Mouse (Mus musculus) neural tube, embryonic 15.5 days (tissue): ENCODE data around the gene Evi5. TPM values are rescaled to one million over a fixed set of nuclear protein-coding genes. Genes with fewer than 3 reads are reported as not detected.
A peak's percentile ranks its signal among the peaks of the same experiment; 100 is the strongest.

Experiments used
- ATAC-seq: fragments of 200-750 bp; cut with Nextera tagmentation; 2 replicates; pipeline ENCODE4 v1.8.0; 2017; ENCODE audit warnings: mild to moderate bottlenecking, moderate TSS enrichment, moderate library complexity; ENCODE audit not compliant: low FRiP score
- H3K27ac ChIP-seq: fragments of 300-500 bp; sonication (generic); replicated peaks from 2 replicates; pipeline ENCODE4 v1.5.1; 2015; ENCODE audit warnings: mild to moderate bottlenecking, inconsistent platforms
- H3K27me3 ChIP-seq: fragments of 300-500 bp; sonication (generic); replicated peaks from 2 replicates; pipeline ENCODE4 v1.6.1; 2015; ENCODE audit warnings: inconsistent platforms
- H3K36me3 ChIP-seq: fragments of 300-500 bp; sonication (generic); 2 replicates; pipeline ENCODE4 v1.6.1; 2015; ENCODE audit warnings: inconsistent platforms
- H3K4me1 ChIP-seq: fragments of 300-500 bp; sonication (generic); 2 replicates; pipeline ENCODE4 v1.6.1; 2015; ENCODE audit warnings: inconsistent platforms
- H3K4me2 ChIP-seq: fragments of 300-500 bp; sonication (generic); 2 replicates; pipeline ENCODE4 v1.6.1; 2015; ENCODE audit warnings: inconsistent platforms, mild to moderate bottlenecking, moderate library complexity
- H3K4me3 ChIP-seq: fragments of 300-500 bp; sonication (generic); replicated peaks from 2 replicates; pipeline ENCODE4 v1.5.1; 2015; ENCODE audit warnings: mild to moderate bottlenecking, inconsistent platforms
- H3K9ac ChIP-seq: fragments of 300-500 bp; sonication (generic); replicated peaks from 2 replicates; pipeline ENCODE4 v1.6.1; 2015; ENCODE audit warnings: mild to moderate bottlenecking, inconsistent platforms
- H3K9me3 ChIP-seq: fragments of 300-500 bp; sonication (generic); replicated peaks from 2 replicates; pipeline ENCODE4 v1.6.1; 2016; ENCODE audit warnings: inconsistent platforms
- WGBS: fragments of 180-500 bp; shearing (Covaris S2); methylation state at CpG from one replicate; pipeline ENCODE4 v1.1.7; 2015; ENCODE audit warnings: mixed read lengths; 5-methylcytosine and 5-hydroxymethylcytosine counted together
- polyA plus RNA-seq: library from polyadenylated mRNA; unstranded; fragments of >200 nt; fragmentation: Nextera tagmentation; extraction: Ambion mirVana; gene quantifications from 2 replicates; pipeline ENCODE4 v1.2.1, GENCODE M21; 2015

The Evi5 gene
- polyA plus RNA-seq, 1 experiment from 2014 or later, result 56.0 TPM

- peaks cover 90% of the 10 kb centered on the region for H3K27me3 ChIP-seq
- WGBS, result 12% methylated on average over 12 of the region's 12 CpGs
- ATAC-seq, result no peak
- H3K4me3 ChIP-seq, result peak overlapping the region; percentile 15; the same call in 1 of the 2 replicates
- no peak overlapping the region for H3K27ac ChIP-seq
- no peaks in the 10 kb centered on the region for H3K36me3 ChIP-seq
- H3K9ac ChIP-seq, result no peak overlapping the region
- peak overlapping the region; percentile 47 for H3K4me2 ChIP-seq
- peaks cover 40% of the 10 kb centered on the region for H3K4me1 ChIP-seq
- no peaks in the 10 kb centered on the region for H3K9me3 ChIP-seq
Observed at GRCm38 (mm10) chr5:107727007-107727402, 147.9 kb downstream of the Evi5 start.

- no peaks in the 10 kb centered on the region for H3K9me3 ChIP-seq
- H3K27ac ChIP-seq, result no peak overlapping the region
- H3K4me3 ChIP-seq, result peak overlapping the region; percentile 15
- peaks cover 90% of the 10 kb centered on the region for H3K27me3 ChIP-seq
- under 1% methylated on average over 57 of the region's 57 CpGs for WGBS
- peaks cover 44% of the 10 kb centered on the region for H3K4me1 ChIP-seq
- H3K36me3 ChIP-seq, result no peaks in the 10 kb centered on the region
- no peak for ATAC-seq
- no peak overlapping the region for H3K9ac ChIP-seq
- peak overlapping the region; percentile 47 for H3K4me2 ChIP-seq
Observed at GRCm38 (mm10) chr5:107726281-107727006, 148.5 kb downstream of the Evi5 start.

DNA sequence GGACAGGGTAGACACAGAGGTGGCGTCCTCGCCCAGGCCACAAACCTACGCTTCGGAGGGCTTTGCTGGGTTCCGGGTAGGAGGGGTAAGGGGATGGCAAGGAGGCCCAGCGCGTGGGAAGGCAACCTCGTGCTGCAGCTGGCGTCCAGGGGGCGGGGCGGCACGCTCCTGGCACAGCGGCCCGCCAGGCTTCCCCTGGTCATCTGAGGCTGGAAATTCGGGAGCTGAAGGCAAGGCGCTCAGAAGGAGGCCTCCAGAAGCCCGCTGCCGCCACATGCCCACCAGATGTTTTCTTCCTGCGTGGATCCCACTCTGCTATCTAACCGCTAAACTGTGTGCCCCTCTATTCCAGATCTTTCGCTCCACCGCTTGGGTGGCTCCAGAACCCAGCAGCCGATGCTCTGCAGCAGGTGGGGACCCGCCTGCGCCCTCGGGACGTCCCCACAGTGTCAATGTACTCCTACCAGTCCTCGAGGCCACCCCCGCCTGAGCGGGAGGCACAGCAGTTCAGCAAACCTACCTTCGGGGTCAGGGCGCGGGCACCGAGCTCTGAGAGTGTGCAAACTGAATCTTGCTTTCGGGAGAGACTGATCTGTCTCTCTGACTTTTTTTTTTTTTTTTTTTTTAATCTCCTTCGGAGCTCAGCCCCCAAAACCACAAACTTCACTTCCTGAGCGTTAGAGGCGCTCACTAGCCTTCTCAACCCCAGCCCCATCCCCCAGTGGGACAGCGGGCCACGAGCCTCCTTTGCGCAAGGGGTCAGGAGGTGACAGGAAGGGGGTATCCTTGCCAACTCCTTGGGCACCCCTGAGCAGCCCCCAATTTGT is 149.3 kb downstream of the Evi5 start, which contains the start of gene Gfi1:
Gfi1 (minus strand) TSS at position 602 of the 827 bp plus-strand sequence.
- H3K4me2 ChIP-seq, result peak within 1 kb of the TSS; percentile 47
- no peaks in the 10 kb centered on the region for H3K36me3 ChIP-seq
- no peaks in the 10 kb centered on the region for H3K9me3 ChIP-seq
- H3K9ac ChIP-seq, result no peak within 1 kb of the TSS
- no peak within 1 kb of the TSS for H3K27ac ChIP-seq
- under 1% methylated on average over 41 of the region's 41 CpGs for WGBS
- H3K4me3 ChIP-seq, result peak within 1 kb of the TSS; percentile 15
- H3K27me3 ChIP-seq, result peaks cover 90% of the 10 kb centered on the region
- ATAC-seq, result no peak
- H3K4me1 ChIP-seq, result peaks cover 52% of the 10 kb centered on the region

GRCm38 (mm10) chr5:107724661-107725434 is 150.1 kb downstream of the Evi5 start:
- Histone ChIP-seq H3K27ac (no peak overlapping the region), H3K36me3 (no peaks in the 10 kb centered on the region), H3K4me3 (peak overlapping the region; percentile 9), H3K9me3 (no peaks in the 10 kb centered on the region), H3K9ac (no peak overlapping the region), H3K4me2 (peak overlapping the region; percentile 47), H3K27me3 (peaks cover 91% of the 10 kb centered on the region), H3K4me1 (peaks cover 52% of the 10 kb centered on the region)
- under 1% methylated on average over 52 of the region's 52 CpGs for WGBS
- ATAC-seq, result no peak

GRCm38 (mm10) chr5:107723541-107724511 is 151.1 kb downstream of the Evi5 start:
- peaks cover 95% of the 10 kb centered on the region for H3K27me3 ChIP-seq
- no peak for ATAC-seq
- H3K27ac ChIP-seq, result no peak overlapping the region
- H3K9me3 ChIP-seq, result no peaks in the 10 kb centered on the region
- H3K4me2 ChIP-seq, result peak overlapping the region; percentile 27
- H3K36me3 ChIP-seq, result no peaks in the 10 kb centered on the region
- peak overlapping the region; percentile 15 for H3K4me3 ChIP-seq
- H3K9ac ChIP-seq, result no peak overlapping the region
- H3K4me1 ChIP-seq, result peaks cover 52% of the 10 kb centered on the region
- WGBS, result under 1% methylated on average over 49 of the region's 49 CpGs

GRCm38 (mm10) chr5:107722661-107723532 is 152.0 kb downstream of the Evi5 start:
- Histone ChIP-seq H3K4me2 (peak overlapping the region; percentile 27), H3K9me3 (no peaks in the 10 kb centered on the region), H3K27ac (no peak overlapping the region), H3K9ac (no peak overlapping the region), H3K36me3 (no peaks in the 10 kb centered on the region), H3K4me3 (peak overlapping the region; percentile 15), H3K4me1 (peaks cover 52% of the 10 kb centered on the region), H3K27me3 (peaks cover 93% of the 10 kb centered on the region)
- ATAC-seq, result no peak
- WGBS, result 1% methylated on average over 34 of the region's 34 CpGs

GRCm38 (mm10) chr5:107721638-107722011 is 153.3 kb downstream of the Evi5 start:
- peak overlapping the region; percentile 64 for H3K4me2 ChIP-seq
- no peaks in the 10 kb centered on the region for H3K36me3 ChIP-seq
- H3K4me3 ChIP-seq, result peak overlapping the region; percentile 35
- peaks cover 49% of the 10 kb centered on the region for H3K4me1 ChIP-seq
- H3K27ac ChIP-seq, result no peak overlapping the region
- H3K9ac ChIP-seq, result no peak overlapping the region; the same call in 1 of the 2 replicates
- under 1% methylated on average over 33 of the region's 33 CpGs for WGBS
- peaks cover 96% of the 10 kb centered on the region for H3K27me3 ChIP-seq
- H3K9me3 ChIP-seq, result no peaks in the 10 kb centered on the region
- ATAC-seq, result peak; percentile 26; the same call in 1 of the 2 replicates

DNA sequence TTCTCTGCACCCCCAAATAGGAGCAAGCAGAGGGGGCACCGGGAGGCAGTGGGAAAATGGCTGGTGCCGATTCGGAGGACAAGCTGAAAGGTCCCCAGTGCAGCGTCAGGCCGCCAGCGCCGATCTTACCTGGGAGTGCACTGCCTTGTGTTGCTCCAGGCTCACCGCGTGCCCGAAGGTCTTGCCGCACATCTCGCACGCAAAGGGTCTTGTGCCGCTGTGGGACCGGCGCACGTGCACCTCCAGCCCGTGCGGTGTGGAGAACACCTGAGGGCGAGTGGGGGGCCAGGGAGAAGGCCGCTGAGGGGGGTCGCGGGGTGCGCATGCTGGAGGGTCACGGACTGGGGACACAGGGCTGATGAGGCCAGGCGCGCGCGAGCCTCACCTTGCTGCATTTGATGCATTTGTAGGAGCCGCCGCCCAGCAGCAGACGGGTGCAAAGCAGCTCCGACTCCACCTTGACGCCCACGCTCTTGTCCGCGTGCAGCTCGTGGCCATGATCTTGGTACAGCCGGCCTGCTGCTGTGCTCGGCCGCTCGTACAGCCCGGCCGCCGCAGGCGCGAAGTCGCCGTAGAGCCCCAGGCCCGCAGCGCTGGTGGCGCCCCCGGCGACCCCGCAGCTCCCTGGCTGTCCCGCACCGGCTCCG is 153.8 kb downstream of the Evi5 start:
- no peak overlapping the region for H3K27ac ChIP-seq
- peaks cover 44% of the 10 kb centered on the region for H3K4me1 ChIP-seq
- H3K4me3 ChIP-seq, result peak overlapping the region; percentile 35
- H3K4me2 ChIP-seq, result peak overlapping the region; percentile 64
- peak; percentile 21; the same call in 1 of the 2 replicates for ATAC-seq
- no peaks in the 10 kb centered on the region for H3K9me3 ChIP-seq
- H3K9ac ChIP-seq, result no peak overlapping the region; the same call in 1 of the 2 replicates
- peaks cover 96% of the 10 kb centered on the region for H3K27me3 ChIP-seq
- 5% methylated on average over 58 of the region's 58 CpGs for WGBS
- H3K36me3 ChIP-seq, result no peaks in the 10 kb centered on the region

- Histone ChIP-seq H3K4me2 (no peak overlapping the region), H3K4me1 (peaks cover 39% of the 10 kb centered on the region), H3K9ac (no peak overlapping the region), H3K9me3 (no peaks in the 10 kb centered on the region), H3K36me3 (no peaks in the 10 kb centered on the region), H3K27ac (no peak overlapping the region), H3K4me3 (peak overlapping the region; percentile 35; the same call in 1 of the 2 replicates), H3K27me3 (peaks cover 90% of the 10 kb centered on the region)
- ATAC-seq, result no peak
- WGBS, result 7% methylated on average over 5 of the region's 5 CpGs
Observed at GRCm38 (mm10) chr5:107720511-107720910, 154.4 kb downstream of the Evi5 start.
